Mouse (Mus musculus): ENCODE measurements around the gene a. TPM values are rescaled to one million over a fixed set of nuclear protein-coding genes. Genes with fewer than 3 reads are reported as not detected.

a gene
- total and polyA plus RNA-seq, 3 experiments: 7.8 to 23.8 (median 10.9) TPM

GRCm38 (mm10) chr2:155056076-155056578, 264.9 kb downstream of the a start:
- Histone ChIP-seq H3K4me3 (replicated peaks in 1 of 3; ENCODE audit: low read depth in 2 of 3, low read length in 2 of 3, poor library complexity in 1 of 3) (no peak overlapping the region), H3K79me2 (replicated peaks; ENCODE audit: control insufficient read depth, extremely low read depth, insufficient read depth, poor library complexity, severe bottlenecking) (no peaks in the 10 kb centered on the region), H3K9ac (ENCODE audit: insufficient read depth, low read depth) (no peak overlapping the region), H3K4me1 (ENCODE audit: control insufficient read depth in 1 of 2, insufficient read depth in 2 of 2) (peaks cover 4 to 46% of the 10 kb centered on the region in 2 experiments), H3K4me2 (ENCODE audit: insufficient read depth, low read depth, poor library complexity, severe bottlenecking) (no peak overlapping the region), H3K36me3 (replicated peaks in 1 of 2; ENCODE audit: control insufficient read depth in 1 of 2, insufficient read depth in 1 of 2, low read length in 1 of 2) (peaks cover 18 to 64% of the 10 kb centered on the region in 2 experiments), H3K27ac (ENCODE audit: insufficient read depth, low read depth) (no peak overlapping the region), H3K9me3 (replicated peaks; ENCODE audit: low read length) (no peaks in the 10 kb centered on the region), H3K27me3 (replicated peaks) (no peaks in the 10 kb centered on the region)
- dilution Hi-C loops (cut with MboI; ENCODE audit: extremely low pct_ligation_motif_present, extremely low pct_unique_long_range_greater_than_20kb, low sequenced_read_pairs): no loop called here
- DNase-seq (ENCODE audit: extremely low read depth): no peak
- no peak for TF ChIP-seq GABPA (IDR thresholded peaks at IDR 0.05; ENCODE audit: insufficient replicate concordance, low read depth, low read length)
- no peak for TF ChIP-seq POLR2AphosphoS2 (IDR thresholded peaks at IDR 0.05; ENCODE audit: low read depth, low read length)
- no peak for TF ChIP-seq MYC (IDR thresholded peaks at IDR 0.05; ENCODE audit: low read depth, low read length)
- no peak for TF ChIP-seq EP300 (IDR thresholded peaks at IDR 0.05; ENCODE audit: low read length)
- TF ChIP-seq IRF4 (IDR thresholded peaks at IDR 0.05; ENCODE audit: low read depth, low read length): no peak
- no peak for TF ChIP-seq ZMIZ1 (IDR thresholded peaks at IDR 0.05; ENCODE audit: low read depth, low read length)
- TF ChIP-seq ZC3H11A (IDR thresholded peaks at IDR 0.05; ENCODE audit: low read depth, low read length): no peak
- no peak for TF ChIP-seq TCF12 (IDR thresholded peaks at IDR 0.05; ENCODE audit: low read depth, low read length)
- no peak for TF ChIP-seq CTCF (conservative IDR thresholded peaks at IDR 0.05 in 1 of 2, IDR thresholded peaks at IDR 0.05 in 1 of 2; ENCODE audit: low read depth in 2 of 2, low read length in 2 of 2)
- no peak for TF ChIP-seq ETS1 (conservative IDR thresholded peaks at IDR 0.05; ENCODE audit: low read depth, low read length)
- in situ Hi-C loops (cut with MboI; ENCODE audit: low pct_ligation_motif_present, low pct_unique_long_range_greater_than_20kb, low sequenced_read_pairs): no loop called here

GRCm38 (mm10) chr2:155057361-155057760, 266.2 kb downstream of the a start:
- in situ Hi-C loops (cut with MboI; ENCODE audit: low pct_ligation_motif_present, low pct_unique_long_range_greater_than_20kb, low sequenced_read_pairs) (no loop called here), dilution Hi-C loops (cut with MboI; ENCODE audit: extremely low pct_ligation_motif_present, extremely low pct_unique_long_range_greater_than_20kb, low sequenced_read_pairs) (no loop called here)
- no peak overlapping the region for H3K9ac ChIP-seq (ENCODE audit: insufficient read depth, low read depth)
- H3K27me3 ChIP-seq (replicated peaks): no peaks in the 10 kb centered on the region
- H3K4me1 ChIP-seq (ENCODE audit: control insufficient read depth in 1 of 2, insufficient read depth in 2 of 2): peaks cover 0 to 35% of the 10 kb centered on the region in 2 experiments; a peak in 3 of 4 replicates
- no peak overlapping the region for H3K27ac ChIP-seq (ENCODE audit: insufficient read depth, low read depth)
- H3K4me3 ChIP-seq (replicated peaks in 1 of 3; ENCODE audit: low read depth in 2 of 3, low read length in 2 of 3, poor library complexity in 1 of 3): no peak overlapping the region
- TF ChIP-seq BHLHE40 (IDR thresholded peaks at IDR 0.05; ENCODE audit: low read depth, low read length): no peak
- no peak for TF ChIP-seq ZMIZ1 (IDR thresholded peaks at IDR 0.05; ENCODE audit: low read depth, low read length)
- TF ChIP-seq CHD2 (IDR thresholded peaks at IDR 0.05; ENCODE audit: low read length): no peak
- no peak for TF ChIP-seq E2F4 (IDR thresholded peaks at IDR 0.05; ENCODE audit: insufficient replicate concordance, low read depth, low read length)
- TF ChIP-seq JUND (conservative IDR thresholded peaks at IDR 0.05; ENCODE audit: low read depth, low read length): no peak
- no peak for TF ChIP-seq MAFK (IDR thresholded peaks at IDR 0.05; ENCODE audit: insufficient replicate concordance, low read length)
- TF ChIP-seq ETS1 (conservative IDR thresholded peaks at IDR 0.05; ENCODE audit: low read depth, low read length): no peak
- no peak for TF ChIP-seq TCF12 (IDR thresholded peaks at IDR 0.05; ENCODE audit: low read depth, low read length)
- no peak for TF ChIP-seq NRF1 (IDR thresholded peaks at IDR 0.05; ENCODE audit: low read depth, low read length)
- no peak for TF ChIP-seq MXI1 (IDR thresholded peaks at IDR 0.05; ENCODE audit: low read depth, low read length)
- TF ChIP-seq MEF2A (IDR thresholded peaks at IDR 0.05; ENCODE audit: borderline replicate concordance, low read depth, low read length): no peak
- TF ChIP-seq ELF1 (IDR thresholded peaks at IDR 0.05; ENCODE audit: low read depth, low read length): no peak
- no peak for TF ChIP-seq POLR2A (IDR thresholded peaks at IDR 0.05; ENCODE audit: low read depth, low read length)
- TF ChIP-seq POLR2AphosphoS2 (IDR thresholded peaks at IDR 0.05; ENCODE audit: low read depth, low read length): no peak; the same call in 1 of the 2 replicates
- no peak for TF ChIP-seq ZC3H11A (IDR thresholded peaks at IDR 0.05; ENCODE audit: low read depth, low read length)
- no peak for TF ChIP-seq CHD1 (IDR thresholded peaks at IDR 0.05; ENCODE audit: low read depth, low read length)
- TF ChIP-seq MAZ (IDR thresholded peaks at IDR 0.05; ENCODE audit: low read depth, low read length): no peak
- TF ChIP-seq ZKSCAN1 (IDR thresholded peaks at IDR 0.05; ENCODE audit: borderline replicate concordance, low read depth, low read length): no peak
- TF ChIP-seq MAX (IDR thresholded peaks at IDR 0.05; ENCODE audit: low read length): no peak
- no peak for TF ChIP-seq SIN3A (IDR thresholded peaks at IDR 0.05; ENCODE audit: low read length)
- no peaks in the 10 kb centered on the region for H3K79me2 ChIP-seq (replicated peaks; ENCODE audit: control insufficient read depth, extremely low read depth, insufficient read depth, poor library complexity, severe bottlenecking)
- H3K9me3 ChIP-seq (replicated peaks; ENCODE audit: low read length): no peaks in the 10 kb centered on the region
- peaks cover 29 to 72% of the 10 kb centered on the region in 2 experiments for H3K36me3 ChIP-seq (replicated peaks in 1 of 2; ENCODE audit: control insufficient read depth in 1 of 2, insufficient read depth in 1 of 2, low read length in 1 of 2)
- DNase-seq (ENCODE audit: extremely low read depth): no peak
- H3K4me2 ChIP-seq (ENCODE audit: insufficient read depth, low read depth, poor library complexity, severe bottlenecking): no peak overlapping the region

Measured in CH12.LX (cell line).